Mouse (Mus musculus) midbrain, embryonic 12.5 days (tissue): ENCODE data around the gene Sept9. TPM values are rescaled to one million over a fixed set of nuclear protein-coding genes. Genes with fewer than 3 reads are reported as not detected.

Experiments used
- ATAC-seq: fragments of 200-750 bp; cut with Nextera tagmentation; 2 replicates; pipeline ENCODE4 v1.8.0; 2017; ENCODE audit warnings: low read depth, moderate TSS enrichment, moderate library complexity; ENCODE audit not compliant: low FRiP score
- H3K27ac ChIP-seq: fragments of 300-500 bp; sonication (generic); replicated peaks from 2 replicates; pipeline ENCODE4 v1.5.1; 2016; ENCODE audit warnings: mild to moderate bottlenecking
- H3K27me3 ChIP-seq: fragments of 300-500 bp; sonication (generic); 2 replicates; pipeline ENCODE4 v1.6.1; 2016; ENCODE audit warnings: mild to moderate bottlenecking
- H3K36me3 ChIP-seq: fragments of 300-500 bp; sonication (generic); 2 replicates; pipeline ENCODE4 v1.6.1; 2016
- H3K4me1 ChIP-seq: fragments of 300-500 bp; sonication (generic); 2 replicates; pipeline ENCODE4 v1.6.1; 2016
- H3K4me2 ChIP-seq: fragments of 300-500 bp; sonication (generic); replicated peaks from 2 replicates; pipeline ENCODE4 v1.6.1; 2016; ENCODE audit warnings: mild to moderate bottlenecking, moderate library complexity
- H3K4me3 ChIP-seq: fragments of 300-500 bp; sonication (generic); 2 replicates; pipeline ENCODE4 v1.5.1; 2016; ENCODE audit warnings: mild to moderate bottlenecking
- H3K9ac ChIP-seq: fragments of 300-500 bp; sonication (generic); replicated peaks from 2 replicates; pipeline ENCODE4 v1.6.1; 2016; ENCODE audit warnings: mild to moderate bottlenecking, moderate library complexity
- H3K9me3 ChIP-seq: fragments of 300-500 bp; sonication (generic); 2 replicates; pipeline ENCODE4 v1.6.1; 2016; ENCODE audit warnings: mild to moderate bottlenecking
- WGBS: fragments of 180-500 bp; shearing (Covaris S2); methylation state at CpG from one replicate; pipeline ENCODE4 v1.1.7; 2016; 5-methylcytosine and 5-hydroxymethylcytosine counted together
- polyA plus RNA-seq: library from polyadenylated mRNA; unstranded; fragments of >200 nt; fragmentation: Nextera tagmentation; extraction: Ambion mirVana; gene quantifications from 2 replicates; pipeline ENCODE4 v1.2.1, GENCODE M21; 2016

Sept9 gene
- polyA plus RNA-seq, 1 experiment from 2014 or later: 176 TPM

- WGBS: 85% methylated on average over 15 of the region's 15 CpGs
- Histone ChIP-seq H3K4me2 (no peak overlapping the region), H3K9ac (no peak overlapping the region), H3K27me3 (no peaks in the 10 kb centered on the region), H3K4me3 (no peak overlapping the region), H3K4me1 (0 out of 2 replicates have a peak, but pooled peaks cover 2% of the 10 kb centered on the region), H3K36me3 (no peaks in the 10 kb centered on the region), H3K27ac (no peak overlapping the region), H3K9me3 (no peaks in the 10 kb centered on the region)
- no peak for ATAC-seq
These were observed 26.2 kb downstream of the Sept9 start for GRCm38 (mm10) chr11:117225531-117226213.

GRCm38 (mm10) chr11:117226214-117226535 is 26.7 kb downstream of the Sept9 start:
- Histone ChIP-seq H3K4me3 (no peak overlapping the region), H3K4me2 (no peak overlapping the region), H3K27me3 (no peaks in the 10 kb centered on the region), H3K9ac (no peak overlapping the region), H3K9me3 (no peaks in the 10 kb centered on the region), H3K27ac (no peak overlapping the region), H3K4me1 (0 out of 2 replicates have a peak, but pooled peaks cover 2% of the 10 kb centered on the region), H3K36me3 (no peaks in the 10 kb centered on the region)
- WGBS: 81% methylated on average over 5 of the region's 5 CpGs
- ATAC-seq: no peak

- no peak overlapping the region for H3K4me2 ChIP-seq
- no peaks in the 10 kb centered on the region for H3K9me3 ChIP-seq
- 61% methylated on average over 10 of the region's 10 CpGs for WGBS
- H3K4me1 ChIP-seq: peaks cover 10% of the 10 kb centered on the region; the same call in 1 of the 2 replicates
- no peaks in the 10 kb centered on the region for H3K36me3 ChIP-seq
- 0 out of 2 replicates have a peak, but pooled peaks cover 5% of the 10 kb centered on the region for H3K27me3 ChIP-seq
- no peak overlapping the region for H3K4me3 ChIP-seq
- no peak overlapping the region for H3K27ac ChIP-seq
- H3K9ac ChIP-seq: no peak overlapping the region
- no peak for ATAC-seq
These were observed 28.7 kb downstream of the Sept9 start for GRCm38 (mm10) chr11:117228139-117228538.

GRCm38 (mm10) chr11:117231551-117231950 is 32.1 kb downstream of the Sept9 start:
- Histone ChIP-seq H3K4me1 (peaks cover 18% of the 10 kb centered on the region; the same call in 1 of the 2 replicates), H3K9ac (no peak overlapping the region), H3K4me3 (no peak overlapping the region), H3K4me2 (no peak overlapping the region), H3K36me3 (no peaks in the 10 kb centered on the region), H3K27ac (no peak overlapping the region), H3K27me3 (peaks cover 12% of the 10 kb centered on the region; the same call in 1 of the 2 replicates), H3K9me3 (no peaks in the 10 kb centered on the region)
- no peak for ATAC-seq
- WGBS: 70% methylated on average over 11 of the region's 11 CpGs

- WGBS: 29% methylated on average over 19 of the region's 19 CpGs
- H3K9me3 ChIP-seq: no peaks in the 10 kb centered on the region
- H3K4me2 ChIP-seq: peak overlapping the region; percentile 38
- no peak for ATAC-seq
- peaks cover 18% of the 10 kb centered on the region; the same call in 1 of the 2 replicates for H3K4me1 ChIP-seq
- 0 out of 2 replicates have a peak overlapping the region, but pooled peaks have one; percentile 3 for H3K4me3 ChIP-seq
- no peak overlapping the region for H3K9ac ChIP-seq
- H3K27ac ChIP-seq: no peak overlapping the region
- peaks cover 12% of the 10 kb centered on the region; the same call in 1 of the 2 replicates for H3K27me3 ChIP-seq
- no peaks in the 10 kb centered on the region for H3K36me3 ChIP-seq
These were observed 32.6 kb downstream of the Sept9 start for GRCm38 (mm10) chr11:117232032-117232431.

GRCm38 (mm10) chr11:117232886-117233458 is 33.5 kb downstream of the Sept9 start:
- no peak overlapping the region for H3K4me2 ChIP-seq
- H3K9me3 ChIP-seq: no peaks in the 10 kb centered on the region
- H3K9ac ChIP-seq: no peak overlapping the region
- 65% methylated on average over 10 of the region's 10 CpGs for WGBS
- peak overlapping the region; percentile 6; the same call in 1 of the 2 replicates for H3K4me3 ChIP-seq
- no peaks in the 10 kb centered on the region for H3K36me3 ChIP-seq
- ATAC-seq: no peak
- H3K4me1 ChIP-seq: peaks cover 18% of the 10 kb centered on the region; the same call in 1 of the 2 replicates
- no peak overlapping the region for H3K27ac ChIP-seq
- peaks cover 12% of the 10 kb centered on the region; the same call in 1 of the 2 replicates for H3K27me3 ChIP-seq

- Histone ChIP-seq H3K9ac (no peak overlapping the region), H3K9me3 (no peaks in the 10 kb centered on the region), H3K27ac (no peak overlapping the region), H3K36me3 (no peaks in the 10 kb centered on the region), H3K4me3 (no peak overlapping the region), H3K27me3 (peaks cover 12% of the 10 kb centered on the region; the same call in 1 of the 2 replicates), H3K4me1 (peaks cover 18% of the 10 kb centered on the region; the same call in 1 of the 2 replicates), H3K4me2 (no peak overlapping the region)
- 84% methylated on average over 8 of the region's 8 CpGs for WGBS
- no peak for ATAC-seq
These were observed 34.4 kb downstream of the Sept9 start for GRCm38 (mm10) chr11:117233818-117234217.

- Histone ChIP-seq H3K27me3 (peaks cover 12% of the 10 kb centered on the region; the same call in 1 of the 2 replicates), H3K9me3 (no peaks in the 10 kb centered on the region), H3K4me3 (no peak overlapping the region), H3K4me2 (no peak overlapping the region), H3K36me3 (no peaks in the 10 kb centered on the region), H3K27ac (no peak overlapping the region), H3K4me1 (peaks cover 18% of the 10 kb centered on the region; the same call in 1 of the 2 replicates), H3K9ac (no peak overlapping the region)
- WGBS: 61% methylated on average over 12 of the region's 12 CpGs
- ATAC-seq: no peak
These were observed 35.8 kb downstream of the Sept9 start for GRCm38 (mm10) chr11:117235086-117235897.

- peaks cover 12% of the 10 kb centered on the region; the same call in 1 of the 2 replicates for H3K27me3 ChIP-seq
- H3K4me2 ChIP-seq: no peak overlapping the region
- no peaks in the 10 kb centered on the region for H3K9me3 ChIP-seq
- H3K9ac ChIP-seq: no peak overlapping the region
- peaks cover 18% of the 10 kb centered on the region; the same call in 1 of the 2 replicates for H3K4me1 ChIP-seq
- WGBS: 40% methylated on average over 9 of the region's 9 CpGs
- no peaks in the 10 kb centered on the region for H3K36me3 ChIP-seq
- no peak overlapping the region for H3K4me3 ChIP-seq
- no peak overlapping the region for H3K27ac ChIP-seq
- ATAC-seq: no peak
These were observed 36.5 kb downstream of the Sept9 start for GRCm38 (mm10) chr11:117235898-117236459.

- H3K4me1 ChIP-seq: peaks cover 9% of the 10 kb centered on the region; the same call in 1 of the 2 replicates
- H3K36me3 ChIP-seq: no peaks in the 10 kb centered on the region
- WGBS: 2% methylated on average over 4 of the region's 4 CpGs
- no peak overlapping the region for H3K4me3 ChIP-seq
- peaks cover 6% of the 10 kb centered on the region; the same call in 1 of the 2 replicates for H3K27me3 ChIP-seq
- H3K9me3 ChIP-seq: no peaks in the 10 kb centered on the region
- ATAC-seq: peak; percentile 49; the same call in 1 of the 2 replicates
- H3K27ac ChIP-seq: no peak overlapping the region
- no peak overlapping the region for H3K4me2 ChIP-seq
- H3K9ac ChIP-seq: no peak overlapping the region
These were observed 38.7 kb downstream of the Sept9 start for GRCm38 (mm10) chr11:117238169-117238568.

- no peaks in the 10 kb centered on the region; the same call in 1 of the 2 replicates for H3K27me3 ChIP-seq
- WGBS: 91% methylated on average over 6 of the region's 6 CpGs
- H3K4me3 ChIP-seq: no peak overlapping the region
- no peak overlapping the region for H3K9ac ChIP-seq
- no peaks in the 10 kb centered on the region for H3K4me1 ChIP-seq
- no peaks in the 10 kb centered on the region for H3K9me3 ChIP-seq
- H3K27ac ChIP-seq: no peak overlapping the region
- ATAC-seq: no peak
- no peak overlapping the region for H3K4me2 ChIP-seq
- H3K36me3 ChIP-seq: no peaks in the 10 kb centered on the region
These were observed 40.2 kb downstream of the Sept9 start for GRCm38 (mm10) chr11:117239617-117240016.
